Mouse (Mus musculus): ENCODE measurements around the gene Mlph. TPM values are rescaled to one million over a fixed set of nuclear protein-coding genes. Genes with fewer than 3 reads are reported as not detected.

Mlph gene
- polyA plus RNA-seq, 1 experiment from 2014 or later, result 1.3 TPM

DNA sequence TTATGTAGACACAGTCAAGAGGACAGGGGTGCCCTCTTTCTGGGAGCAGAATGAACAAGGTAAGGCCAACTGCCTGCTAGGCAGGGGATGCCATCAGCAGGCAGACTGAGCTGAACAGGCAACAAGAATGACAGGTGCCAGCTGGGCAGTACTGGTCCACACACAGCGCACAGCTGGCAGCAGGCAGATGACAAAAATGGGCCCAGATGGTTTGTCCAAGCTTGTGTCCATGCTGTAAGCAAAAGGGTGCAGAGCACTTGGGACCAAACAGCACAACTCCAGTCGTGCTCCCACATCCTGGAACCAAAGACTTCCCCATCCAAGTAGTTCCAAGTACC lies 58.7 kb downstream of the Mlph start:
- H3K27me3 ChIP-seq, result no peaks in the 10 kb centered on the region
- H3K4me1 ChIP-seq, result peaks cover 24% of the 10 kb centered on the region
- no peaks in the 10 kb centered on the region for H3K36me3 ChIP-seq
- no peak for ATAC-seq (ENCODE audit: borderline replicate concordance, extremely low read depth, low FRiP score, low TSS enrichment)
- H3K9me3 ChIP-seq, result no peaks in the 10 kb centered on the region
- WGBS, result 74% methylated on average over 2 of the region's 2 CpGs
- H3K4me2 ChIP-seq, result no peak overlapping the region
- no peak overlapping the region for H3K9ac ChIP-seq
- H3K4me3 ChIP-seq, result no peak overlapping the region
- no peak overlapping the region for H3K27ac ChIP-seq

DNA sequence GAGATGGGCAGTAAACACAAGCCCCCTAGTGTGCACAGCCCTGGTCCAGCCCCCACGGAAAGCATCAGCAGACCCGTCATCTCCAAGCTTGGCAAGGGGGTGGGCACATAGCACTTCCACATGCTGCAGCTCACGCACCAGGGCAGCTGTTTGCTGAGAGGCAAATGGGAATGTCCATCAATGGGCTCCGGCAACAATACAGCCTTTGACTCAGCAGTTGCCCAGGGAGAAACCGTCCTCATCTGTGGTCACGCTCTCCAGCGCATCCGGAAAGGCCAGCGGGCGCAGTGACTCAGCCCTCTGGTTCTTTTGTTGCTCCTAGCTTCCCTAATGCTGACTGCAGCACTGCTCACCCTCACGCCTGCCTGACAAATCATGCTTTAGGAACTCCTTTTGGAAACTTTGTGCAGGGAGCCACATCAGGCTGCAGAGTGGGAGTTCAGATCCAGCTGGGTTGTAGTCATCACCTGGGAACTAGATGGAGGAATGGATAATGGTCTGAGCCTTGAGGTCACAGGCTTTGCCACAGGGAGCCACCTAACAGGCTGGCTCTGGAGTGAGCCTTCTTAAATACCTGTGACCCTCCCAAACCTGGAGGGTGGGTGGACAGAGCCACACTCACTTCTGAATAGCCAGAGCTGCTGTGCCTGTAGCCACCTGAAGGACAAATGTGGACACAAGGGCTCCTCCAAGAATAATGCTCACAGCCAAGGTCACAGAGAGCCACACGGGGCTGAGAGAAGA lies 60.2 kb downstream of the Mlph start:
- Histone ChIP-seq H3K27ac (no peak overlapping the region), H3K4me3 (no peak overlapping the region), H3K4me1 (peaks cover 12% of the 10 kb centered on the region), H3K27me3 (no peaks in the 10 kb centered on the region), H3K9me3 (no peaks in the 10 kb centered on the region), H3K4me2 (no peak overlapping the region), H3K9ac (no peak overlapping the region), H3K36me3 (no peaks in the 10 kb centered on the region)
- ATAC-seq (ENCODE audit: borderline replicate concordance, extremely low read depth, low FRiP score, low TSS enrichment), result no peak
- WGBS, result 32% methylated on average over 12 of the region's 12 CpGs

DNA sequence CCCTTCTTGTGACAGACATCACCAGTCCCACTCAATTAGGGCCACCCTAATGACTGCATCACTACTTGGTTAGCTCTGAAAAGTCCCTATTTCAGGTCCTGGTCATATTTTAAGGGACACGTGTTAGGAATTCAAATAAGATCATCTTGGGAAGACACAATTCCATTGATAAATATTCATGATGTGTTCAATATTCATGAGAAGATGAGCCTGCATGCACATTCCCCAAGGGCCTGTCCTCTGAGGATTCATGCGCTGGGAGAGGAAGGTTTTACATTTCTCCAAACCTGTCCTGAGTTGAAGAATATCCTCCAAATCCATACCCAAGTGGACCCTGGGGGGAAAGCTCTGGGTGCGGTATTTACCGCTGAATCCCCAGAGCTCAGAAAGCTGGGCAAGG lies 61.1 kb downstream of the Mlph start:
- no peaks in the 10 kb centered on the region for H3K27me3 ChIP-seq
- no peaks in the 10 kb centered on the region for H3K9me3 ChIP-seq
- H3K27ac ChIP-seq, result no peak overlapping the region
- no peak overlapping the region for H3K4me2 ChIP-seq
- no peak overlapping the region for H3K4me3 ChIP-seq
- H3K36me3 ChIP-seq, result no peaks in the 10 kb centered on the region
- no peak for ATAC-seq (ENCODE audit: borderline replicate concordance, extremely low read depth, low FRiP score, low TSS enrichment)
- peaks cover 11% of the 10 kb centered on the region for H3K4me1 ChIP-seq
- no peak overlapping the region for H3K9ac ChIP-seq
- WGBS, result 93% methylated on average over 4 of the region's 4 CpGs

DNA sequence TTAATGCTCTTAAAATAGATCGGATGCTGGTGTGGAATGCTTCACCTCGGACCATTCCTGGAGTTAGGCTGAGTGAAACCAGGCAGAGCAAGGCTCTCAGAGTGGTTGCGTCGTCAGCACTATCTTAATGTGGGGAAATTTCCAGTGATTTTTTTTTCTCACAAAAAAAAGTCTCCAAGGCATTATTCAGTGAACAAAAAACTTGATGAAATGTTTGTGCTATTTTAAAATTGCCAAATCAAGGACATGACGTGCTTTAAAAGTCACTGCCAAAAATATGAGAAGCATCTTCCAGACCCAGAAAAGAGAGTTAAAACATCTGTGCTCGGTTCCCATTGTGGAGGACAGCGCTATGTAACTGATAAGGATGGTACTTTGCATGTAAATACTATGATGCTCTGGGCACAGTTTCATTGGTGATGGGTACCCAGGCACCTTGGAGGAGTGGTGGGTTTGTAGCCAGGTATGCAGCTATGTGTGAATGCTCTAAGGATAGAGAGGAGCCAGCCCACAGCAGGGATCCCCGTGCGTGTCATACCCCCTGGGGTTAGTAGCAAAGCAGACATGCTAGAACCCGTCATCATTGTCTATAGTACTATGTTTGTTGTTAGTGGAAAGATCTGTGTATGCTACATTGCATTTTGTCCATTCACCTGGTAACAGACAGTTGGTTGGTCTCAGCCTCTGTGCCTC lies 65.9 kb downstream of the Mlph start:
- H3K4me1 ChIP-seq, result peaks cover 3% of the 10 kb centered on the region; the same call in 1 of the 2 replicates
- ATAC-seq (ENCODE audit: borderline replicate concordance, extremely low read depth, low FRiP score, low TSS enrichment), result peak; percentile 79
- no peak overlapping the region; the same call in none of the 2 replicates for H3K27ac ChIP-seq
- no peaks in the 10 kb centered on the region for H3K27me3 ChIP-seq
- 45% methylated on average over 10 of the region's 10 CpGs for WGBS
- no peak overlapping the region for H3K9ac ChIP-seq
- no peaks in the 10 kb centered on the region for H3K36me3 ChIP-seq
- no peak overlapping the region for H3K4me3 ChIP-seq
- no peak overlapping the region for H3K4me2 ChIP-seq
- no peaks in the 10 kb centered on the region for H3K9me3 ChIP-seq

DNA sequence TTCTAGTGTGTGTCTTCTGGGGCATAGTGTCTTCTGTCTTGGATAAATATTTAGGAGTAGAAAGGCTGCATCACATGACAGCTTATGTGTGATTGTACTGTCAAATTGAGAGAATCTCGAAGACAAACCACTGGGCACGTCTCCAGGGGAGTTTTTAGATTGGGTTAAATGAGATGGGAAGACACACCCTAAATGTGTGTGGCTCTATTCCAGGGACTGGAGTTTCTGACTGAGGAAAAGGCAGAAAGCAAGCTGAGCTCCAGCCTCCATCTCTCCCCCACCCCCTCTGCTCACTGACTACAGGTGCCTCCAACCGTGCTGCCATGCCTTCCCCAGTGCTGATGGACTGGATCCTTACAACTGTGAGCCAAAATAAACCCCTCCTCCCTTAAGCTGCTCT lies 66.5 kb downstream of the Mlph start:
- H3K4me1 ChIP-seq, result peaks cover 3% of the 10 kb centered on the region; the same call in 1 of the 2 replicates
- WGBS, result 56% methylated on average over 3 of the region's 3 CpGs
- 0 out of 2 replicates have a peak, but pooled peaks have one; percentile 3 for ATAC-seq (ENCODE audit: borderline replicate concordance, extremely low read depth, low FRiP score, low TSS enrichment)
- no peaks in the 10 kb centered on the region for H3K36me3 ChIP-seq
- H3K4me2 ChIP-seq, result no peak overlapping the region
- H3K27me3 ChIP-seq, result no peaks in the 10 kb centered on the region
- no peaks in the 10 kb centered on the region for H3K9me3 ChIP-seq
- H3K4me3 ChIP-seq, result no peak overlapping the region
- no peak overlapping the region for H3K27ac ChIP-seq
- no peak overlapping the region for H3K9ac ChIP-seq

DNA sequence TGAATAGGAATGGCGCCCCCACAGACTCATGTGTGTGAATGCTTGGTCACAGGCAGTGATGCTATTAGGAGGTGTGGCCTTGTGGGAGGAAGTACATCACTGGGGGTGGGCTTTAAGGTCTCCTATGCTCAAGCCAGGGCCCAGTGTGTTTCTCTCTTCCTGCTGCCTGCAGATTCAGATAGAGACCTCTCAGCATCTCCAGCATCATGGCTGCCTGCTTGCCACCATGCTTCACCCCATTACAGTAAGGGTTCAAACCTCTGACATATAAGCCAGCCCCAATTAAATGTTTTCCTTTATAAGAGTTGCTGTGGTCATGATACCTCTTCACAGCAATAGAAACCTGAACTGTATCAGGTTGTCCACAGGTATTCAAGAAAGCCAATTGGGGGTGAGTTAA lies 81.0 kb downstream of the Mlph start:
- H3K27me3 ChIP-seq, result no peaks in the 10 kb centered on the region
- no peak overlapping the region for H3K27ac ChIP-seq
- H3K9ac ChIP-seq, result no peak overlapping the region
- no peaks in the 10 kb centered on the region for H3K9me3 ChIP-seq
- H3K4me3 ChIP-seq, result no peak overlapping the region
- no peak overlapping the region for H3K4me2 ChIP-seq
- peaks cover 25% of the 10 kb centered on the region for H3K4me1 ChIP-seq
- WGBS, result 94% methylated on average over 1 of the region's 1 CpGs
- ATAC-seq (ENCODE audit: borderline replicate concordance, extremely low read depth, low FRiP score, low TSS enrichment), result no peak
- no peaks in the 10 kb centered on the region for H3K36me3 ChIP-seq

DNA sequence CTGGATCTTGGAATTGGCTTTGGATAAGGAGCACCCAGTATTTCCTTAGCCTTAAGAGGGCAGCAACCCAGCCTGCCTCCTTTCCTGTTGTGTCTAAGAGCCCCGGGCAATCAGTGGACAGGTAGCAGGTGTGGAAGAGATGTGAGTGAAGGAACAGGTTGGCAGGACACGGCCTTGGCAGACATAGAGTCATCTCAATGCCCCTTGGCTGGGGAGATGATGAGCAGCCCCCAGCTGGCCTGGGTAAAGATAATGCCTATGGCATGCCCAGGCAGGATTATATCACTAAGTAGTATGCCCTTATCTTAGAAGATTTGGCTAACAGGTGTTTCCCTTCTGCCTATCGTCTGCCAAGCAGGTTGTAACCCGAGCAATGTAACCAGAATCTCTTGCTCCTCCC lies 82.3 kb downstream of the Mlph start:
- WGBS, result 39% methylated on average over 4 of the region's 4 CpGs
- no peak for ATAC-seq (ENCODE audit: borderline replicate concordance, extremely low read depth, low FRiP score, low TSS enrichment)
- H3K4me1 ChIP-seq, result peaks cover 33% of the 10 kb centered on the region

DNA sequence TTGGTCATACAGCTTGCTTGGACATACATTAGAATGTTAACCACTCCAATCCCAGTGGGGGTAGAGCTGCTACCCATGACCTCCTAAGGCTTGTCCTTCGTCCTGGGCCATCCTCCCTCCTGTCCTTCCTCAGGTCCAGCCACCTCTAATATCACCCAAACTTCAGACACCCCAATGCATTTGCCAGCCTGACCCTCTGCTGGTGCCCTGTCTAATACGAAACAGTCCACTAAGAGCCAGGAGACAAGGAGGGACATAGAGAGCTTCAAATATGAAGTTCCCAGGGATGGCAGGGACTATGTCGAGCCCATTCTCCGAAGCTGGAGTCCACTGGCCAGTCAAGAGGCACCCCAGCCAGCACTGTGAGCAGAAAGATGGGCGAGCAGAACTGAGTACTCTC lies 82.8 kb downstream of the Mlph start:
- WGBS, result 80% methylated on average over 5 of the region's 5 CpGs
- Histone ChIP-seq H3K9ac (no peak overlapping the region), H3K27ac (no peak overlapping the region), H3K9me3 (no peaks in the 10 kb centered on the region), H3K4me2 (peak overlapping the region; percentile 94), H3K4me3 (peak overlapping the region; percentile 61), H3K36me3 (no peaks in the 10 kb centered on the region), H3K4me1 (peaks cover 33% of the 10 kb centered on the region), H3K27me3 (no peaks in the 10 kb centered on the region)
- ATAC-seq (ENCODE audit: borderline replicate concordance, extremely low read depth, low FRiP score, low TSS enrichment), result no peak

More for the DNA sequence above, 82.3 kb downstream of the Mlph start:
- Histone ChIP-seq H3K27me3 (no peaks in the 10 kb centered on the region), H3K9me3 (no peaks in the 10 kb centered on the region), H3K9ac (no peak overlapping the region), H3K4me3 (no peak overlapping the region), H3K4me2 (no peak overlapping the region), H3K27ac (no peak overlapping the region), H3K36me3 (no peaks in the 10 kb centered on the region)

DNA sequence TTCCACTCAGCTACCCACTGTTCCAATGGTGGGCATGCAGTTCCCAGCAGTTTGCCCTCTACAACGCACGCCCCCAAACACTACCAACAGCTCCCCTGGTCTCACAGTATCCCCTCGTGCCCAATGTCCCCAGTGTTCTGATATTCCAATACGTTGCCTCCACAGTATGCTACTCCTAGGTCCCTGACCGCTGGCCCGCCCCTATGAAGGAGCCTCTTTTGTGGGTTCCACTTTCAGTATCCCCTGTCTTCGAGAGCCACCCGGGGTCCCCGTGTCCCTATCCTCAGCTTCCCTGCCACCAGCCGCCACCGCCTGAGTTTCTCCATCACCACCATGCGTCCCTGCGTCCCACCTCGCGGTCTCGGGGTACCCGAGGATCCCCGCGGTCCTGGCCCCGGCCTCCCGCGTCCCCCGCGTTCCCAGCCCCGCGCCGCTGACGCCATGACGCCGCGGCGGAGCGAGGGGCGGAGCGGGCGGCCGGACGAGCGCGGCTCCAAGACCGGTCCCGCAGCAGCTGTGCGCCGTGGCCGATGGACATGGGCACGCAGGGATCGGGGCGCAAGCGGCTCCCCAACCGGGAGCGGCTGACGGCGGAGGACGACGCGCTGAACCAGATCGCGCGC lies 83.5 kb downstream of the Mlph start, which contains the start of gene Lrrfip1:
Gene Lrrfip1, plus strand, starts transcription at position 470 of the 623 bp plus-strand sequence.
- Histone ChIP-seq H3K4me1 (peaks cover 33% of the 10 kb centered on the region), H3K27me3 (no peaks in the 10 kb centered on the region), H3K9me3 (no peaks in the 10 kb centered on the region), H3K4me2 (peak within 1 kb of the TSS; percentile 94), H3K4me3 (peak within 1 kb of the TSS; percentile 61), H3K27ac (peak within 1 kb of the TSS; percentile 32; the same call in 1 of the 2 replicates), H3K9ac (peak within 1 kb of the TSS; percentile 65), H3K36me3 (no peaks in the 10 kb centered on the region)
- peak; percentile 70; the same call in 1 of the 2 replicates for ATAC-seq (ENCODE audit: borderline replicate concordance, extremely low read depth, low FRiP score, low TSS enrichment)
- 1% methylated on average over 59 of the region's 59 CpGs for WGBS

DNA sequence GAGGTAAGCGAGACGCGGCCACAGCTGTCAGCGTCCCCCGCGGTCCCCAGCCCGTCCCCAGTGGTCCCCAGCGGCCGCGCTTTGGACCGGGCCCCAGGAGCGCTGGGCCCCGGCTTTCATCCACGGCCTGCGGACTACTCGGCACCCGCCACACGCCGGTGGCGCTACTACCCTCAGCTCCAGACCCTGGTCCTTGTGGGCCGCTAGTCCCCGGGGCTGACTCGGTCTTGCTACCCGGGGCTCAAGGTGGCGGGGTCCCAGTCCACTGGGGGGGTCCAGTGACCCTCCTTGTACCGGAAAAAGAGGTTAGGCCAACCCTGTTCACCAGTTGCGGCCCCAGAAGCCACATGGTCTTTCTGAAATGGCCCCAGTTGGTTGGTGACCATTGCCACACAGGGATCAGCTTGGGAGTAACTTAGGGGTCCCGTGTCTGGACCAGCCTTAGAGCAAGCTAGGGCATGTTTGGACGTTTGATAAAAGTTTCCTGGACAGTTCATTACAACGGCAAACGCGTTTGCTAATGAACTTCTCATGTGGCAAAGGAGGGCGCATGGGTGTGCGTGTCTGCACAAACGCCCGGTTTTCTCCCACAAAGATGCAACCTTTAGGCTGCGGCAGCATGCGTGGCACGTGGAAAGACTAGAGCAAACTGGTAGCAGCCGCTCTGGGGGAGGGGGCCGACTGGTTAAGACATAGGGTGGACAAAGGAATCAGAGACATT lies 84.2 kb downstream of the Mlph start:
- H3K4me1 ChIP-seq, result peaks cover 33% of the 10 kb centered on the region
- no peaks in the 10 kb centered on the region for H3K36me3 ChIP-seq
- peak; percentile 73 for ATAC-seq (ENCODE audit: borderline replicate concordance, extremely low read depth, low FRiP score, low TSS enrichment)
- peak overlapping the region; percentile 32; the same call in 1 of the 2 replicates for H3K27ac ChIP-seq
- peak overlapping the region; percentile 94 for H3K4me2 ChIP-seq
- H3K9ac ChIP-seq, result peak overlapping the region; percentile 65
- 2% methylated on average over 41 of the region's 41 CpGs for WGBS
- no peaks in the 10 kb centered on the region for H3K9me3 ChIP-seq
- H3K4me3 ChIP-seq, result peak overlapping the region; percentile 61
- no peaks in the 10 kb centered on the region for H3K27me3 ChIP-seq

DNA sequence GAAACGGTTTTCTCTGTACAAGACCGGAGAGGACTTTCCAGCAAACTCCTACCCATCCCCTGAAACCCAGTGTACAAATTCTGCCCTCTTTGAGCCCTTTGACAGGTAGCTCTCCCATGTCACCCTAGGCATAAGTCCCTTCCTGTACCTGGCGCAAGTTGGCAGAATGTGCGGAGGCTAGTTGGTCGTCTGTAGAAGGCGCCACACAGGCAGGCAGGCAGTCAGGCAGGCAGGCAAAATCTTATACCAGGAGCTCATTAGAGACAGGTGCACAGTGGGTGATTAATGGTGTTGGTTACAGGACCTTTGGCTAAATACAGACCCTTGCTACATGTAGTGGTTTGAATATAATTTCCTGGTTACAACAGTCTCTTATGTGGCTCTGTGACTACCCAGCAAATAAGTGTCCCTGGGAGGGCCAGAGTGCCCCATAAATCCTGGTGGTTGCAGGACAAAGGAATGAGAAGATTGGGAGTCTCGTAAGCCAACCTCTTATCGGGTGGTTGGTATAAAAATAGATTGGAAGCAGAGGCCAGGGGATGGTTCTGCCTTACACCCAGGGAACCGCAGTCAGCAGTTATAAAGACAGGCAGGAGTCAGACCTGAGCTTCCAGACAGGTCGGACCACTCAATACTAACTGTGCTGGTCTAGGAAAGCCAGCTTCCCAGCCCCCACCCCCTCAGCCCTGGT lies 85.2 kb downstream of the Mlph start:
- Histone ChIP-seq H3K9me3 (no peaks in the 10 kb centered on the region), H3K9ac (peak overlapping the region; percentile 65; the same call in 1 of the 2 replicates), H3K27me3 (no peaks in the 10 kb centered on the region), H3K36me3 (no peaks in the 10 kb centered on the region), H3K4me2 (peak overlapping the region; percentile 94), H3K4me3 (no peak overlapping the region), H3K4me1 (peaks cover 33% of the 10 kb centered on the region), H3K27ac (no peak overlapping the region)
- 56% methylated on average over 10 of the region's 10 CpGs for WGBS
- no peak for ATAC-seq (ENCODE audit: borderline replicate concordance, extremely low read depth, low FRiP score, low TSS enrichment)
